ENCODE assay signal across 29 mouse cellular contexts in the genomic region with DNA sequence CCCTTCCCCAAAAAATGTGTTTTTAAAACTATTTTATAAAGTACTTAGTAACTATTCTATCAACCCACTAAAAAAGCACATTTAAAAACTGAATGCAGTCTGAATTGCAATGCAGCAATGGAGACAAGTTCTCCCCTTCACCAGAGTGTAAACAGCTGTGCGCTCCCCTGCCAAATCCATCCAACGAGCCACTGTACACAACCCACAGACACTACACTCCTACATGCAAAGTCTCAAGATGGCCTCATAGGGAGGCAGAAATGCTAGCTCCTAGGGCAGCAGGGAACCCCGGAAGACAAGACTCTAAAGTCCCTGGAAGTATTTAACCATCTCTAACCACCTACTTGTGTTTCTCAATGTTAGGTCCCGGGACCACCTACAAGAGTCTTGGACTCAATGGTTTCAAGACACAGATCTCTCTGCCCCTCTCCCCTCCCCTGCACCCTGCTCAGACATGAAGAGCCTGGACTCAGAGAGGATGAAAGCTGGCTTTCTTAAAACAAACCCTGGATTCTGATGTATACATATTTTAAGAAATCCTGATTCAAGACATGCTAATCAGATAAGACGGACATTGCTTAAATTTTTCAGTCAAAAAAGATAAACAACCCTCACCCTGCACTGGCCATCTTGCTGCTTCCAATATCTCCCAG. TPM values are rescaled to one million over a fixed set of nuclear protein-coding genes. Genes with fewer than 3 reads are reported as not detected.
DNase-seq lines count a peak whose midpoint lies in the region; ATAC-seq lines count a peak whose summit lies in the region.
"Had no signal": no experiment of that assay in that cellular context is flagged by ENCODE, and none has a peak within 500 bp of the region (broad histone marks: within the 10 kb centered on the region; RNA-seq: fewer than 3 reads in every experiment).

No protein-coding gene starts in this region.

- H3K36me3 ChIP-seq in lung, embryonic 15.5 days = 0 out of 2 replicates have a peak, but pooled peaks cover 3% of the 10 kb centered on the region
- H3K36me3 ChIP-seq: embryonic facial prominence, embryonic 10.5 days; embryonic facial prominence, embryonic 13.5 days; forebrain, embryonic 12.5 days; forebrain, embryonic 15.5 days; heart, embryonic 15.5 days had no signal

- DNase-seq in frontal cortex, postnatal 10 days (ENCODE audit: low spot score in 2 of 2) = no peak
- DNase-seq in kidney, postnatal 10 days = peak; percentile 29
- no peak for DNase-seq in kidney, adult 18-20 months
- DNase-seq in lung, postnatal 25 days (ENCODE audit: low spot score) = no peak
- DNase-seq in lung, postnatal 10 days = peak; percentile 15
- no peak for DNase-seq in lung, adult 18-20 months
- DNase-seq: adrenal gland, adult 8-10 months; adrenal gland, postnatal 25 days; cerebellum, adult 11-12 months; cerebellum, adult 8-10 months; cerebellum, postnatal 10 days; cerebellum, postnatal 36 days; embryo, embryonic 11 days; gastrocnemius, adult 2 months; gastrocnemius, postnatal 14 days; heart, adult 18-20 months; heart, postnatal 10 days; heart, postnatal 4 days had no signal

- H3K9ac ChIP-seq in lung, embryonic 15.5 days = no peak overlapping the region
- H3K9ac ChIP-seq: embryonic facial prominence, embryonic 13.5 days; forebrain, embryonic 12.5 days; forebrain, embryonic 15.5 days; heart, embryonic 12.5 days; heart, embryonic 15.5 days; hindbrain, embryonic 14.5 days had no signal

- peak overlapping the region; percentile 71 for H3K27ac ChIP-seq in lung, embryonic 15.5 days
- H3K27ac ChIP-seq: embryonic facial prominence, embryonic 10.5 days; embryonic facial prominence, embryonic 13.5 days; forebrain, embryonic 12.5 days; forebrain, embryonic 15.5 days; gastrocnemius, adult 2 months; heart, embryonic 15.5 days; hindbrain, embryonic 14.5 days had no signal

- peaks cover 42% of the 10 kb centered on the region for H3K4me1 ChIP-seq in lung, embryonic 15.5 days
- H3K4me1 ChIP-seq: forebrain, embryonic 15.5 days had no signal

- H3K9me3 ChIP-seq in lung, embryonic 15.5 days = no peaks in the 10 kb centered on the region; the same call in 1 of the 2 replicates
- H3K9me3 ChIP-seq: embryonic facial prominence, embryonic 10.5 days; embryonic facial prominence, embryonic 13.5 days; forebrain, embryonic 12.5 days; forebrain, embryonic 15.5 days; heart, embryonic 15.5 days had no signal

- no peak overlapping the region for H3K4me3 ChIP-seq in lung, embryonic 15.5 days
- H3K4me3 ChIP-seq: embryonic facial prominence, embryonic 10.5 days; embryonic facial prominence, embryonic 13.5 days; erythroblast, embryonic 14.5 days; forebrain, embryonic 12.5 days; forebrain, embryonic 15.5 days; gastrocnemius, adult 2 months; heart, embryonic 12.5 days; heart, embryonic 15.5 days had no signal

- 47% methylated on average over 5 of the region's 5 CpGs for WGBS in lung, embryonic 15.5 days

- no peak overlapping the region for H3K4me2 ChIP-seq in lung, embryonic 15.5 days
- H3K4me2 ChIP-seq: embryonic facial prominence, embryonic 13.5 days; forebrain, embryonic 12.5 days; forebrain, embryonic 15.5 days; heart, embryonic 12.5 days; heart, embryonic 15.5 days; hindbrain, embryonic 14.5 days had no signal

- no peaks in the 10 kb centered on the region for H3K27me3 ChIP-seq in lung, embryonic 15.5 days
- H3K27me3 ChIP-seq: embryonic facial prominence, embryonic 13.5 days; forebrain, embryonic 12.5 days; forebrain, embryonic 15.5 days; heart, embryonic 12.5 days; heart, embryonic 15.5 days had no signal

- peak; percentile 43; the same call in 1 of the 2 replicates for ATAC-seq in frontal cortex, adult (ENCODE audit: low TSS enrichment)
- ATAC-seq in lung, embryonic 15.5 days (ENCODE audit: borderline replicate concordance, extremely low read depth, low FRiP score, low TSS enrichment) = peak; percentile 58; the same call in 1 of the 2 replicates
- ATAC-seq: activated CD4-positive, CD25-positive, alpha-beta regulatory T cell, adult 4 months; forebrain, embryonic 15.5 days had no signal

RNA-seq across cellular contexts. Expression of a gene that starts 10.4 kb away (rescaled TPM):
- 20.7 and 20.9 TPM in 2 replicates for polyA plus RNA-seq in lung, embryonic 15.5 days (2015; fragmentation: Nextera tagmentation; extraction: Ambion mirVana)
- polyA plus RNA-seq: erythroblast, embryonic 14.5 days had no signal

Comparison
In these comparisons a context has a peak if more than half of its experiments do, and no peak if none do; other contexts are left out.
1. DNase-seq: peak in kidney, postnatal 10 days (single experiment) and lung, postnatal 10 days (single experiment); none in frontal cortex, postnatal 10 days (0 of 2), kidney, adult 18-20 months (single experiment), lung, postnatal 25 days (single experiment) and lung, adult 18-20 months (0 of 2).